ENCODE assay signal across 8 mouse cellular contexts in the genomic region with DNA sequence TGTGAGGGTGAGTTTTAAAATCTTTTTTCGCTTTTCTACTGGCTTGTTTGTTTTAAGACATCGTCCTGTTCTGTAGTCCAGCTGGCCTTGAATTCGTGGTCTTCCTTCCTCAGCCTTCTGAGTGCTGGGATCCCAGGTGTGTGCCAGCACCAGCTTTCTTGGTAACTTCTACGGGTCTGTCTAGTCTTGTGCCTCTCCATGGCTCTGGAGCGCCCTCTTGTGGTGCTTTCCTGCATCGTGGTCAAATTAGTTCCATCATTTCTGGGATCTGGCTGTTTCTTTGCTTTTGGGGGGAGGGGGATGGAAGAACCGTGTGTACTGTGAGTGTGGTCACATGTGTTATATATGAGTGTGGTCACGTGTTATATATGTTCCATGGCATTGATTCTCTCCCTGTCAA. TPM values are rescaled to one million over a fixed set of nuclear protein-coding genes. Genes with fewer than 3 reads are reported as not detected.
DNase-seq lines count a peak whose midpoint lies in the region; ATAC-seq and TF ChIP-seq lines count a peak whose summit lies in the region.

No protein-coding gene starts in this region.

- intact Hi-C loops in heart, adult 2 months (cut with DNase I) = loop anchor here (1.0 kb wide), 1 partner anchor 156 kb away; no protein-coding TSS in a partner anchor

- no peak overlapping the region for H3K9ac ChIP-seq in heart, adult 2 months (ENCODE audit: low read depth, low read length)
- H3K9ac ChIP-seq in kidney, embryonic 14.5 days (ENCODE audit: low read depth, low read length) = no peak overlapping the region
- H3K9ac ChIP-seq in liver, adult 2 months (ENCODE audit: low read depth, low read length) = no peak overlapping the region

- DNase-seq in A20 (ENCODE audit: low read depth, low spot score) = peak; percentile 83
- DNase-seq in adrenal gland, postnatal 25 days = peak; percentile 85
- peak; percentile 87 for DNase-seq in embryonic facial prominence, embryonic 10.5 days (ENCODE audit: low spot score)
- peak; percentile 72 to 86 for DNase-seq in heart, adult 2 months
- peak; percentile 47 for DNase-seq in liver, adult 2 months (ENCODE audit: extremely low read depth, low read depth, low spot score)
- DNase-seq in neural tube, embryonic 10.5 days (ENCODE audit: extremely low spot score, low spot score) = peak; percentile 92
- peak; percentile 89 for DNase-seq in splenic B cell, adult 2 months (ENCODE audit: low read depth, low spot score)

- no peaks in the 10 kb centered on the region for H3K9me3 ChIP-seq in embryonic facial prominence, embryonic 10.5 days
- no peaks in the 10 kb centered on the region for H3K9me3 ChIP-seq in kidney, embryonic 14.5 days (ENCODE audit: control insufficient read depth, low read length)

- peaks cover 4% of the 10 kb centered on the region; the same call in 1 of the 2 replicates for H3K4me1 ChIP-seq in embryonic facial prominence, embryonic 10.5 days
- H3K4me1 ChIP-seq in heart, adult 2 months (ENCODE audit: control insufficient read depth, insufficient read depth, low read length) = no peaks in the 10 kb centered on the region
- H3K4me1 ChIP-seq in kidney, embryonic 14.5 days (ENCODE audit: control insufficient read depth, insufficient read depth, low read length) = no peaks in the 10 kb centered on the region
- H3K4me1 ChIP-seq in liver, adult 2 months (ENCODE audit: control insufficient read depth, insufficient read depth, low read length) = no peaks in the 10 kb centered on the region

- WGBS in embryonic facial prominence, embryonic 10.5 days = 10% methylated on average over 8 of the region's 8 CpGs
- WGBS in heart, adult 2 months = 11% methylated on average over 8 of the region's 8 CpGs
- WGBS in kidney, embryonic 14.5 days = 12% methylated on average over 8 of the region's 8 CpGs
- WGBS in liver, adult 2 months = 9% methylated on average over 8 of the region's 8 CpGs

- TF ChIP-seq POLR2A in heart, adult 2 months (IDR thresholded peaks at IDR 0.05; ENCODE audit: insufficient read depth, low read depth, low read length) = no peak
- no peak for TF ChIP-seq POLR2A in liver, adult 2 months (IDR thresholded peaks at IDR 0.05; ENCODE audit: extremely low read depth, insufficient read depth, low read length)

- peak; percentile 72 for ATAC-seq in kidney, embryonic 14.5 days (ENCODE audit: low FRiP score, low TSS enrichment)

- H3K27ac ChIP-seq in embryonic facial prominence, embryonic 10.5 days (replicated peaks) = no peak overlapping the region
- H3K27ac ChIP-seq in heart, adult 2 months = no peak overlapping the region
- H3K27ac ChIP-seq in kidney, embryonic 14.5 days (ENCODE audit: low read depth, low read length) = no peak overlapping the region
- H3K27ac ChIP-seq in liver, adult 2 months (replicated peaks; ENCODE audit: insufficient read depth, low read depth, low read length) = no peak overlapping the region

- H3K4me3 ChIP-seq in embryonic facial prominence, embryonic 10.5 days = no peak overlapping the region
- H3K4me3 ChIP-seq in heart, adult 2 months = no peak overlapping the region
- no peak overlapping the region for H3K4me3 ChIP-seq in kidney, embryonic 14.5 days (ENCODE audit: low read length)
- no peak overlapping the region for H3K4me3 ChIP-seq in liver, adult 2 months (ENCODE audit: insufficient read depth, low read depth, low read length)

- 0 out of 2 replicates have a peak, but pooled peaks have one; percentile 32 for TF ChIP-seq EP300 in heart, adult 2 months (IDR thresholded peaks at IDR 0.05; ENCODE audit: insufficient read depth, low read depth, low read length)

- H3K27me3 ChIP-seq in embryonic facial prominence, embryonic 10.5 days (replicated peaks; ENCODE audit: low read depth, poor library complexity, severe bottlenecking) = no peaks in the 10 kb centered on the region
- H3K27me3 ChIP-seq in heart, adult 2 months (ENCODE audit: control insufficient read depth, insufficient read depth, low read length) = no peaks in the 10 kb centered on the region
- H3K27me3 ChIP-seq in kidney, embryonic 14.5 days (ENCODE audit: control insufficient read depth, insufficient read depth, low read length) = no peaks in the 10 kb centered on the region
- no peaks in the 10 kb centered on the region for H3K27me3 ChIP-seq in liver, adult 2 months (ENCODE audit: control insufficient read depth, insufficient read depth, low read length)
- no peaks in the 10 kb centered on the region for H3K27me3 ChIP-seq in splenic B cell, adult 2 months (ENCODE audit: control insufficient read depth, insufficient read depth, low read length, poor library complexity, severe bottlenecking)

- H3K36me3 ChIP-seq in embryonic facial prominence, embryonic 10.5 days (replicated peaks) = peaks cover 53% of the 10 kb centered on the region
- no peaks in the 10 kb centered on the region for H3K36me3 ChIP-seq in heart, adult 2 months (ENCODE audit: control insufficient read depth, insufficient read depth, low read length)
- peaks cover 19% of the 10 kb centered on the region; the same call in 1 of the 2 replicates for H3K36me3 ChIP-seq in kidney, embryonic 14.5 days (ENCODE audit: control insufficient read depth, insufficient read depth, low read length)
- peaks cover 4% of the 10 kb centered on the region; the same call in 1 of the 2 replicates for H3K36me3 ChIP-seq in liver, adult 2 months (ENCODE audit: control insufficient read depth, insufficient read depth, low read length)
- peaks cover 3% of the 10 kb centered on the region; the same call in 1 of the 2 replicates for H3K36me3 ChIP-seq in splenic B cell, adult 2 months (ENCODE audit: control insufficient read depth, insufficient read depth, low read length, poor library complexity, severe bottlenecking)

- TF ChIP-seq CTCF in heart, adult 2 months (IDR thresholded peaks at IDR 0.05) = no peak; the same call in 1 of the 2 replicates
- TF ChIP-seq CTCF in liver, adult 2 months (IDR thresholded peaks at IDR 0.05; ENCODE audit: low read depth, low read length) = peak; percentile 85

- no peaks in the 10 kb centered on the region for H3K79me2 ChIP-seq in heart, adult 2 months (replicated peaks; ENCODE audit: control insufficient read depth, insufficient read depth, low read length)
- peaks cover 3% of the 10 kb centered on the region; the same call in 1 of the 2 replicates for H3K79me2 ChIP-seq in liver, adult 2 months (ENCODE audit: control insufficient read depth, insufficient read depth, low read length)

- H3K4me2 ChIP-seq in kidney, embryonic 14.5 days (replicated peaks; ENCODE audit: low read depth, low read length) = no peak overlapping the region

RNA-seq across cellular contexts. Expression of gene Meaf6, which starts 14.5 kb away (rescaled TPM):
- 34.2 and 36.9 TPM in 2 replicates for total RNA-seq in adrenal gland, postnatal 25 days (2021)
- 80.7 and 84.3 TPM in 2 replicates for polyA plus RNA-seq in embryonic facial prominence, embryonic 10.5 days (2016; fragmentation: Nextera tagmentation; extraction: Ambion mirVana)
- total RNA-seq in heart, adult 2 months (2021) = 10 to 100 TPM; 21.2 to 21.6 TPM
- 15.7 and 17.6 TPM in 2 replicates for polyA plus RNA-seq in heart, adult 2 months (2012; rRNA removed)
- 64.3 and 72.1 TPM in 2 replicates for polyA plus RNA-seq in kidney, embryonic 14.5 days (2014; fragmentation: Nextera tagmentation; extraction: Ambion mirVana)
- total RNA-seq in liver, adult 2 months (2014; rRNA removed) = 4.7 and 4.9 TPM in 2 replicates
- 5.2 and 5.9 TPM in 2 replicates for polyA plus RNA-seq in liver, adult 2 months (2012; rRNA removed)

RNA-seq across cellular contexts. Expression of gene Zc3h12a, which starts 28.2 kb away (rescaled TPM):
- 6.8 and 10.8 TPM in 2 replicates for total RNA-seq in adrenal gland, postnatal 25 days (2021)
- polyA plus RNA-seq in embryonic facial prominence, embryonic 10.5 days (2016; fragmentation: Nextera tagmentation; extraction: Ambion mirVana) = 0.49 and 0.64 TPM in 2 replicates
- total RNA-seq in heart, adult 2 months (2021) = 1 to 10 TPM; 3.0 to 4.8 TPM
- 5.0 TPM in 2 replicates for polyA plus RNA-seq in heart, adult 2 months (2012; rRNA removed)
- polyA plus RNA-seq in kidney, embryonic 14.5 days (2014; fragmentation: Nextera tagmentation; extraction: Ambion mirVana) = 0.60 and 0.61 TPM in 2 replicates
- total RNA-seq in liver, adult 2 months (2014; rRNA removed) = 0.67 and 0.74 TPM in 2 replicates
- 2.4 and 3.0 TPM in 2 replicates for polyA plus RNA-seq in liver, adult 2 months (2012; rRNA removed)

RNA-seq across cellular contexts. Expression of gene Snip1, which starts 33.0 kb away (rescaled TPM):
- 18.7 and 20.2 TPM in 2 replicates for total RNA-seq in adrenal gland, postnatal 25 days (2021)
- 34.9 and 35.1 TPM in 2 replicates for polyA plus RNA-seq in embryonic facial prominence, embryonic 10.5 days (2016; fragmentation: Nextera tagmentation; extraction: Ambion mirVana)
- 1 to 10 TPM; 7.4 to 7.5 TPM for total RNA-seq in heart, adult 2 months (2021)
- polyA plus RNA-seq in heart, adult 2 months (2012; rRNA removed) = 4.4 and 8.2 TPM in 2 replicates
- 30.6 and 36.9 TPM in 2 replicates for polyA plus RNA-seq in kidney, embryonic 14.5 days (2014; fragmentation: Nextera tagmentation; extraction: Ambion mirVana)
- 7.5 and 7.6 TPM in 2 replicates for total RNA-seq in liver, adult 2 months (2014; rRNA removed)
- 6.1 and 6.9 TPM in 2 replicates for polyA plus RNA-seq in liver, adult 2 months (2012; rRNA removed)

RNA-seq across cellular contexts. Expression of gene Dnali1, which starts 34.0 kb away (rescaled TPM):
- not detected in 2 replicates for total RNA-seq in adrenal gland, postnatal 25 days (2021)
- polyA plus RNA-seq in embryonic facial prominence, embryonic 10.5 days (2016; fragmentation: Nextera tagmentation; extraction: Ambion mirVana) = 0.20 and 0.22 TPM in 2 replicates
- not detected for total RNA-seq in heart, adult 2 months (2021)
- 1.4 TPM in 1 of 2 replicates, not detected in the other for polyA plus RNA-seq in heart, adult 2 months (2012; rRNA removed)
- polyA plus RNA-seq in kidney, embryonic 14.5 days (2014; fragmentation: Nextera tagmentation; extraction: Ambion mirVana) = 0.11 TPM in 1 of 2 replicates, not detected in the other
- 0.09 TPM in 1 of 2 replicates, not detected in the other for total RNA-seq in liver, adult 2 months (2014; rRNA removed)
- 0.05 TPM in 1 of 2 replicates, not detected in the other for polyA plus RNA-seq in liver, adult 2 months (2012; rRNA removed)
